Mouse (Mus musculus) liver, embryonic 14.5 days (tissue): ENCODE data around the gene Acan.

Experiments
- CTCF ChIP-seq: IDR thresholded peaks from 2 replicates; pipeline ENCODE4 v1.5.1; 2016; ENCODE audit warnings: antibody characterized with exemption, low read depth, control low read depth
- EP300 ChIP-seq: IDR thresholded peaks from 2 replicates; pipeline ENCODE4 v1.6.1; 2016; ENCODE audit warnings: antibody characterized with exemption, low read depth

- TF ChIP-seq EP300 = no peak
- no peak for TF ChIP-seq CTCF
Measured at GRCm38 (mm10) chr7:79147931-79148653, 94.8 kb downstream of the Acan start.
